Mouse (Mus musculus) hematopoietic stem cell, adult 5-6 weeks (primary cell): ENCODE measurements around the gene Rora. TPM values are rescaled to one million over a fixed set of nuclear protein-coding genes. Genes with fewer than 3 reads are reported as not detected.

Source experiments
- ATAC-seq, 2 experiments: fragments of 125-278 bp in 1 of 2; replicated peaks in 1 of 2; 2 replicates each; pipeline ENCODE4 v1.8.0; 2016 to 2017; ENCODE audit warnings: inconsistent platforms in 2 of 2, mild to moderate bottlenecking in 2 of 2, moderate number of reproducible peaks in 2 of 2, low read depth in 1 of 2, moderate TSS enrichment in 1 of 2; ENCODE audit not compliant: low FRiP score in 2 of 2, poor library complexity in 2 of 2, severe bottlenecking in 2 of 2, insufficient read depth in 1 of 2, low TSS enrichment in 1 of 2
- total RNA-seq: library from RNA; stranded (forward); fragments of 172-1452, 232-1000 nt; gene quantifications from 2 replicates; pipeline ENCODE4 v1.2.3, GENCODE M21; 2017

Gene Rora
- total RNA-seq, 1 experiment from 2014 or later: 11.0 TPM

DNA sequence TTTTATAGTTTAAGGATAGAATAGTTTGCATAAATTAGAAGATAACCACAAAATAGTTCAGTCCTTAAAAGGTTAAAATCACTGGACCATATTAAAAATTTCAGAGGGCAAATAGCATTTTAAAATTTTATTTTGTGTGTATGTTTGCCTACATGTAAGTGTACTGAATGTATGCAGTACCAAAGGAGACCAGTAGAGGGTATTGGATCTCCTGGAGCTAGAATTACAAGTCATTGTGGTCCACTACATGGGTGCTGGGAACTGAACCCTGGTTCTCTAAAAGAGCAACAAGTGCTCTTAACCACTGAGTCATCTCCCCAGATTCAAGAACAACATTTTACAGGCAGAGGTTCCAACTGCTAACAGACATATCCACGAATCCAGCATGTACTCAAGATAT is 493.4 kb downstream of the Rora start:
- ATAC-seq: no peak

DNA sequence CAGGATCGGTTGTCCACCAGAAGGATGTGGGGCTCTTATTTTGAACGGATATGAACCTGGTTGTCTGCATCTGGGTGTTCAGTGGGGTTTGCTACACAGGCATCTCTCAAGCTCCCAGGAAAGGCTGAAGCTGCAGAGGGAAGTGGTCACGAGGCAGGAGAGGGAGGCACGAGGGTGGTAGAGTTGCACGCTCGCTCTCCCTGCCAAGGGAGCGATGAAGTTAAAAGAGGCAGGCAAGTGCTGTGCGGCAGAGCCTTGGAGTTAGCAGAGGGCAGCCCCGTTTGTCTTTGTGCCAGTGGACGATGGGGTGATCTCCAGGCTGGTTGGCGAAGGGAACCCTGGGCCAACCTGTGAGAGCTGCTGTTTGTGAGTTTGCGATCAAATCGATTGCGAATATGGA is 496.6 kb downstream of the Rora start:
- ATAC-seq: peak in 1 of 2 experiments; percentile 45; a peak in 2 of 4 replicates

DNA sequence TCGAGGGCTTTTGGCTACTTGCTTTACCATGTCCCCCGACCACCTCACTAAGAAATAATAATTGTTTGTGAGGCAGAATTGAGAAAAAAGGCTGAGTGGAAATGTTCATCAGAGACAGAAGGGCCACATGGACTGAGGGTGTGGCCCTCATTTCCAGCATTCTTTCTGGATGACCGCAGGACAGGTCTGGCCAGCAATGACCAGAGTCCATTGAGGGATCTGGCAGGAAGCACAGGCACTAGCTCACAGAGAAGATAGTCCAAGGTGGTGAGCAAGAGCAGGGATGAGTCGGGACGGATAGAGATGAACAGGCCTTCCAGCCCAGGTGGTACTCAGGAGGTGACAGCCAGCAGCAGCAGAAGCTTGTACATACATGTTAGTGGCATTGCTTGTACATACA is 501.1 kb downstream of the Rora start:
- ATAC-seq: no peak

DNA sequence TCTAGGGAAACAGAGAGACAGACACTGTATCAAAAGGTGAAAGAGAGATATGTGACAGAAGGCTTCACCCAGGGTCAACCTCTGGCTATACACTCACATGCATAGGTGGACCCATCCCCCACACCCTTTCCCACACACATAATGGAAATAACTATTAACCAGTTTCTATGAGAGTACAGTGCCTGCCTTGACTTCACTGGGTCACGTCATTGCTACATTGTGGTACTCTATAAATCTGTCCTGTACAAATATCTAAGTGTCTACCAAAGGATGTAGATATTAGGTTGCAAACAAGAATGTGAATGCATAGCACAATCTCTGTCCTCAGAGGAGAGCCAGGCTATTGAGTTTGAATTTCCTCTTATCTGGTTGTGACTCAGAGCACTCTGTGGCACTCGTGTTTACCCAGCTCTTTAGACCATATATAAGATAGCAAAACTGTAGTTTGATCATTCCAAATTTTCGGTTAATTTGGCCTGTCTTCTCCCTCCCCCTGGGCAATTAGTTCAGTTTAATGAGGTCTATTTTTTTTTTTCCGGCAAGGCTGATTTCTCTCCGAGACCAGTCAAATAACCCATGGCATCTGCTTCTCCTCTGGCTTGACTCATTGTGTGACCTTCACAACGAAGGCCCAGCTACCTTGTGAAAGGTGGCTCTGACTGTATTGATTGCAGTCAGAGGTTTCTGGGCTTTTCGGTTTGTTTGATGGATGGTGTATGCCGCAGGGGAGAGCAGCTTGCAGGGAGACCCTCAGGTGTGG is 502.4 kb downstream of the Rora start:
- no peak for ATAC-seq

DNA sequence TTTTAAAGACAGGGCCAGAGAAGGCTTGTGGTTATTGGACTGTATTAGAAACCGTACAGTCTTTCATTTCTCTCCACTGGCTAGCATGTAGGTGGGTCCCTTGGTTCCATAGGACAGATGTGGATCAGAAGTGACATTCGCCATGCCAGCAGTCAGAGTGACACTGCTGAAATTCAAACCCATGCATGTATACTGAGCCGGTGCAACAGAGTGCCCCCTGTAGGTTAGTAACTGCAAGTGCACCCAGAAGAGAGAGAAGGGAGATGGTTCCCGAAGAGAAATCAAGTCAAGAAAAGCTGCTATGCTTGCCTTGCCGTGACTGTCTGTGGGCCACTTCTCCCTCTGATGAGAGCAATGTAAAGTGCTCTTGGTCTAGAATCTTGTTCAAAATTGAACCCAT is 507.2 kb downstream of the Rora start:
- no peak for ATAC-seq

DNA sequence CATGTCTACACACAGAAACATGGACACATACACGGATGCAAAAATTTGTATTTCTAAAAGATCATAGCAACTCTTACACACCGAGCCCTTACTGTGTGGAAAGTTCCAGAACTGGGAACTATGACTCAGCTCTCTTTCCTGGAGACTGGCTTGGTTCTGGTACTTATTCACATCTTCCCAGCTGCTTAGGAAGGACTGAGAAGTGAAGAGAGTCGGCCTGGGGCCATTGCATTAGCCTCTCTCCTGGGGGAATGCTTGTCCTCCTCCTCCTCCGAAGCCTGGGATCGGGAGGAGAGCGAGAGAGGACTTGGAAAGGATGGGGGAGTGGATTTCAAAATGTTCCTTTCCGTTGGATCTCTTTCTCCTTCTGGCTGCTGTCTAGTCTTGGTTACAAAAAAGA is 511.1 kb downstream of the Rora start:
- ATAC-seq: no peak

DNA sequence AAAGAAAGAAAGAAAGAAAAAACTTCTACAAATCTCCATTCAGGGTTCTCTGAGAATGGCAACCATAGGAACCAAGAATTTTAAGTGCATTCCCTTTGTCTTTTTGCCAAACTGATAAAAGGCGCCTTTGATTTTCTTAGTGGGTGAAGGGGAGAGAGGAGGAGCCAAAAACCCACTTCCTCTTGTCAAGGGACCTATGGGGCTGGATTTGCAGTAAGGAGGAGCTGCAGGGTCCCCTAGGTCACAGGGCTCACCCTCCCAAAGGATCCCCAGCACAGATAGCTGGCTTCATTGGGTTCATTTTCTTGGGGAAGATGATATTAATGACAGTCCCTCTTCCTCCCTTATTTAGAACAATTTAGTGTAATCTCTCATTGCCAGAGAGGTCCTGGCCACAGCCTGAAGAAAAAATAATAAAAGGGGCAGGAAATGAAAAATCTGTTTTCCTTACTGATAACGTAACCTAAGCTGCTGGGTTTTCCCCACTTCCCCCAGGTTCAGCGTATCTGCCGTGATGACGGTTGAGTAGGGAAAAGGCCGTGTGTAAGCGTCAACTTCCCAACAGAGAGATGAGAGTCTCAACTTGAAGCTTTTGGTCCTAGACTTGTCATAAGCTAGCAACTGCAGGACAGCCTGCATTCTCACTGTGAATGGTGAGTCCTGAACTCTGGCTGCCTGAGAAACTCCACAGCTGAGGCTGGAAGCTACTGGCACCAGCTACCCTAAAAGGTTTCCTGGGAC is 511.7 kb downstream of the Rora start:
- peak; percentile 47 to 68 for ATAC-seq

DNA sequence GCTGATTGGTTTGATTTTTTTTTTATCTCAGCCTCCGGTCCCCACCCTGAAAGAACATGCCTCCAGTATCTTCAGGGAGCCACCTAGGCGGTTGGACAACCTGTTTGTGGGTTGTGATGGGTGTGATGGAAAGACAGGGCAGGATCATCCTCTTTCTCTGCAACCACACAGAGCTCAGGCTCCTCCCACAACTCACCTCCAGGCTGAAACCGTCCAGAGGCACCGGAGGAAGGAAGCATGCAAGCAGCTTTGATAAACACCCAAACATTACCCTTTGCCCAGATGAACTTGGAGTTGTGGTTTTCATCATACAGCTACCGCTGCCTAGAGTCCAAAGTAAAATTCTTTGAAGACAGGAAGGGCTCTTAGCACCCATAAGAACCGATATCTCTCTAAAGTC is 520.5 kb downstream of the Rora start:
- ATAC-seq: peak; percentile 42 to 46; a peak in 2 of 4 replicates

DNA sequence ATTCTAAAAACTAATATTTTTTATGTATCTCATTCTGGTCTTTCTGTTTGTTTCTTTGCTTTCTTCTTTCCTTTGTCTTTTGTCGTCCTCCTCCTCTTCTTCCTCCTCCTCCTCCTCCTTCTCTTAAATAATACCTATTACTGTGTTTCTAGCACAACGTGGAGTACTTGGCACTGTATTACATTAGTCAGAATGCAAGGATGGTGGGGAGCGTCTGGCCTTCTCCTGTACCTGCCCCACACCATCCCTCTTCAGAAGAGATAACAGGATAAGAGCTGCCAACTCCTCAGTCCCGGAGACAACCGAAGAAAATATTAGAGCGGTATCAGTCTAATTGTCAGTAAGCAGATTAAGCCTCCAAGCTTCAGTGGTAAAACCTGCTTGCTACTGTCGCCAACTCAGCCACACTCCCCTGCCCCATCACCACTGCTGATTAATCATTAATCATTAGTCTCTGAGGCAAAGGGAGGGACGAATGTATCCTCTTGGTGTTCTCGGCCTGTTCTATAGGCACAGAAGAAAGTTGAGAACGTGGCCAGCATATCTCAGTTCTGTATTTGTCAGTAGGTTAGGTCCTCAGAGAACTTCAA is 521.0 kb downstream of the Rora start:
- no peak for ATAC-seq

DNA sequence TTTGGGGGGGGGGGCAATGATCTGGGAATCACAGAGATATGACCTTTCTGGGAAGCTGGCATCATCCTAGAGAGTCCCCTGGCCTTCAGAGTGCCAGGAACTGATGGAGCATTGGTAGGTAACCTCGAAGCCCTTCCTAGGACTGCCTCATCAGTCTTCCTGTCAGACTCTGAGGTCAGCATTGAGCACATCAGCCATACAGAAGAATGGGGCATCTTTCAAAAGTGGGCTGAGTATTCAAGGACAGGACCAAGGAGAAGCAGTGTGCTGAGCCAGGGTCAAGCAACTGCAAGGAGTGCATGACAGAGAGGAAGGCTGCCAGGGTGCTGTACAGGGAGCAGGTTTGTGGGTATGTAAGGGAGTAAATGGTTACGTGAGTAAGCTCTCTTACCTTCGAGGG is 523.4 kb downstream of the Rora start:
- ATAC-seq: no peak

DNA sequence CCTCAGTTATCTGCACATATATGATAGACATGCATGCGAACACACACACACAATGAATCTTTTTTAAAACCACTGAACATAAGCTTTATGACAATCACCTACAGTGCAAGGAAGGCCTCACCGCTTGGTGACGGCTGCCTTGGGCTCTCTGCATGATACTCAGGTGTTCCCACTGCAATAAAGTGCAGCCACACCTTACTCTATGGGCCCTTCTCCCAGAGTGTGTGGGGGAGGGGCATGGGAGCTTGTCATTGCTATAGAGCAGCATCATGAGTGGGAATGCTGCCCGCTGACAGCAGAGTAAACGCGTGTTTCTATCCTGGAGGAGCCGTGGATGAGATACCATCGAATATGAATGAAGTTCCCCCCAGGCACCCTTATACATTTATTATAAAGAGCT is 525.6 kb downstream of the Rora start:
- no peak for ATAC-seq

DNA sequence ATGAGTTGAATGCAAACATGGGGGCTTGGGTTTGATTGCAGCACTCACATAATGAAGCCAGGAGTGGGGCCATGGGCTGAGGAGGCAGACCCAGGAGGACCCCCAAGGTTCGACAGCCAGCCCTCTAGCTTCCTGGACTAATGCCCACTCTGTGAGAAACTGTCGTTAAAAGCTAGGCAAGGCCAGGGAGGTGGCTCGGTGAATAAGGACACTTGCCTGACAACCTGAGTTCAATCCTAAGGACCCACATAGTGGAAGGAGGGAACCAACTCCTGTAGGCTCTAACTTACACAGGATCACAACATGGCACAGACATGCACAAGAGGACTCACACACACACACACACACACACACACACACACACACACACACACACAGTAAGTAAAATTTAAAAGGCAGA is 527.4 kb downstream of the Rora start:
- ATAC-seq: no peak

DNA sequence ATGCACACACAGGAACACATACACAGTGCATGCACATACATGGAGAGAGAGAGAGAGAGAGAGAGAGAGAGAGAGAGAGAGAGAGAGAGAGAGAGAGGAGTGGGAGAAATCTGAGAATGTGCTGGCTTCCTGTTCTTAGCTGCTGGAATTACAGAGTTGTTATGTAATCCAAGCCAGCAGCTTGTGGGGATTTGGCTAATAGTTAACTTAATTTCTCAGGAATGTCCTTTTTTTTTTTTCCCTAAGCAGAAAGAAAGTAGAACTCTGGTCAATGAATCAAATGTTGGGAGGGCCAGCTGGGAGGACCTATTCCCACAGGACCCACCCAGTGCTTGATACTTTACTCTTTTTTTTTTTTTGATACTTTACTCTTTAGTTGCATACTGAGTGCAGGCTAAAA is 527.8 kb downstream of the Rora start:
- ATAC-seq: no peak

DNA sequence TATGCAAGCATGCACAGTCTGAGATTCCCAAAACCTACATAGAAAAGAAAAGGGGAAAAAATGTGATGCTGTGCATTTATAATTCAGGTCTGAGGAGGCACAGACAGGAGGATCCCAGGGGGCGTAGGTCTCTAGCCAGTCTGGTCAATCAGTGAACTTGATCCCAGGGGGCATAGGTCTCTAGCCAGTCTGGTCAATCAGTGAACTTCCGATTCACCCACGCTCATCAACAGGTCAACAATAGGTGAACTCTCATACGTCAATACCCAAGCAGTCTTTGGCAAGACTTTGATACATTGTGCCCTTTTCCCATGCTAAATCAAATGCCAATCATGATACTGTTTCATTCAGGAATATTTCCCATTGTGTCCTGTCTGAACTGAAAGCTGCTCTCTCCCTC is 530.3 kb downstream of the Rora start:
- no peak for ATAC-seq

DNA sequence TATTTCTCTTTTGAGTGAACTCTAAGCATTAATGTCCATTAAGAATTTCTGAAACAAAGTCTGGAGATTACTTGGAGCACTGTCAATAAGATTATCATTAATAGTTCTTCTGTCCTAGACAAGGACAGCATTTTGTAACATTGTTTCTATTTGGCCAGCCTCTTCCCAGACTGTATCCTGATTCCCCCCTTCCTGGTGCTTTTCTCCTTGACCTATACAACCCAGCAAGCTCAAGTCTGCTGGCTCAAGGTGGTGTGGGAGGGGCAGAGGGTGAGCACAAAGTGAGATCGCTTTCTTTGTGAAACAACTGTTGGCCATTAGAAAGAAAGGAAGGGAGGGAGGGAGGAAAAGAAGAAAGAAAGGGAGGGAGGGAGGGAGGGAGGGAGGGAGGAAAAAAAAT is 537.1 kb downstream of the Rora start:
- ATAC-seq: no peak

DNA sequence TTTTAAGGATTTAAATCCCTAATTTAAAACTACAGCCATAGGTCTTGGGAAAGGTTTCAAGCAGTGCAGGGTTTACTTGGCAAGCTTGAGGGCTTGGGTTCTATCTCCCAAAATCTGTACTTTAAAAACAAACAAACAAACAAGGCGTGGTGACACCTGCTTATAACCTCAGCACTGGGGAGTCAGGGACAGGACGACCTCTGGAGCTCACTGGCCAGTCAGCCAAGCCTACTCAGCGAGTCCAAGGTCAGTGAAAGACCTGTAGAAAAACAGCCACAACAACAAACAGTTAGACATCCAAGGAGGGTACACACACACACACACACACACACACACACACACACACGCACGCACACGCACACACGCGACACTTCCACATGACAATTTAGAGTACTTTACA is 538.9 kb downstream of the Rora start:
- ATAC-seq: no peak

DNA sequence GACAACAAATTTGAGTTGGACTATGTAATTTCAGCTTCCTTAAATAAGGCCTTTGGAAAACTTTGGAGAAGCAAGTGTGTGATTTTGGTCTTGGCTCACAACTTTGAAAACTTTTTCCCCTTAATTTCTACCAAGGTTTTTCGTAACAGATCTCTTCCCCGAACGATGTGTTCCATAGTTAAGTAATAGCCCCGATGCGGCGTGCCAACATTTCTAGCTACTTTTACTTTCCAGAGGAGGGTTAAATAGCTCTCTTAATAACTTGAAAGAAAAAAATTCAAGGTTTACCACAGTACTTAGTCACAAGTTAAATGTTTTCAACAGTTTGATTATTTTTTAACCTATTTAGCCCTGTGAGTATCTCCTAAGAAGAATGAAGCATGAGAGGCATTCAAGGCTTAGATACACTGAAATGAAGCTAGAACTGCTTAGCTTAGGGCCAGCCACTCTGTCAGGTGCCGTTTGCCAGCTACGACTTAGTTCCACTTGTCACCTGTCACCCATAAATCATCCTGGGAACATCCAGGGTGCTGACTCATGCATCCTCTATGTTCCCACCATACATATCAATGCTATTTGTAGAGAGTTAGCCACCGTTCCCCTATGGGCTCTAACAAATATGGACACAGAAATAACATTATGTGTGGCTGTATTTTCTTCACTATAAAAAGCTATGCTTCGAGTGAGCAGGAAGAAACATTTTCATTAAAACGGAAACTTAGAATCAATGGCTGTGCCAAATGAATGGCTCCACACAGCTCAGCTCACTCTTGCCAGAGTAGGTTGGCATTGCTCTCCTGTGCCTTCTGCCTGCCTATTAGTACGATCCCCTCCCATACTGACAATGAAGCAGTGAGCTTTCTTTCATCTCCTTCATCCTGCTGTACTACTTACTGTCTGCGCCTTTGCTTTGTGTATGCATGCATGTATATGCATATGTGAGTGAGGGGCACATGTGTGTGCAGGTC is 541.3 kb downstream of the Rora start:
- peak; percentile 74 to 78 for ATAC-seq
